Mouse (Mus musculus) small intestine, adult 10 weeks (tissue): ENCODE results near the gene Olfr531. TPM values are rescaled to one million over a fixed set of nuclear protein-coding genes. Genes with fewer than 3 reads are reported as not detected.

Experiments used
- polyA plus RNA-seq: library from polyadenylated mRNA; stranded (reverse); fragments of 350-450 nt; fragmentation: Illumina TruSeq; extraction: RNeasy Lipid Tissue Mini Kit (QIAGEN cat#74804); gene quantifications from one replicate; pipeline ENCODE4 v1.2.3, GENCODE M21; 2014; ENCODE audit warnings: low replicate concordance

Gene Olfr531
- not detected for polyA plus RNA-seq

GRCm38 (mm10) chr7:140402818-140403217 lies at the start of gene Olfr531:
Gene Olfr531, minus strand, starts transcription at chr7:140402918.

GRCm38 (mm10) chr7:140421539-140421938 lies 18.8 kb upstream of the Olfr531 start, which contains the start of gene Olfr532:
Gene Olfr532, minus strand, starts transcription at chr7:140421639.

GRCm38 (mm10) chr7:140376231-140376630 lies 26.5 kb downstream of the Olfr531 start, which contains the start of gene Olfr530:
Gene Olfr530, minus strand, starts transcription at chr7:140376331.

GRCm38 (mm10) chr7:140361571-140361970 lies 41.1 kb downstream of the Olfr531 start, which contains the start of gene Olfr60:
Gene Olfr60, minus strand, starts transcription at chr7:140361671.

Other genes with a start within 250 kb of the Olfr531 start
- 0.11 TPM for gene Sprn, start 248.0 kb downstream of the Olfr531 start, polyA plus RNA-seq
- not detected for gene Olfr522, start 238.2 kb downstream of the Olfr531 start, polyA plus RNA-seq
- not detected for gene Olfr523, start 229.7 kb downstream of the Olfr531 start, polyA plus RNA-seq
- gene Olfr524, start 197.0 kb downstream of the Olfr531 start, polyA plus RNA-seq, result not detected
- gene Cd163l1, start 184.7 kb downstream of the Olfr531 start, polyA plus RNA-seq, result not detected
- gene 5830411N06Rik, start 155.6 kb downstream of the Olfr531 start, polyA plus RNA-seq, result not detected
- not detected for gene Olfr525, start 82.1 kb downstream of the Olfr531 start, polyA plus RNA-seq
- gene Olfr527, start 68.9 kb downstream of the Olfr531 start, polyA plus RNA-seq, result not detected
- 0.33 TPM for gene Olfr60, start 41.2 kb downstream of the Olfr531 start, polyA plus RNA-seq
- not detected for gene Olfr530, start 26.6 kb downstream of the Olfr531 start, polyA plus RNA-seq
- gene Olfr532, start 18.7 kb upstream of the Olfr531 start, polyA plus RNA-seq, result not detected
- gene Olfr533, start 60.5 kb upstream of the Olfr531 start, polyA plus RNA-seq, result not detected
- gene Olfr535, start 81.3 kb upstream of the Olfr531 start, polyA plus RNA-seq, result not detected
- gene Olfr536, start 104.5 kb upstream of the Olfr531 start, polyA plus RNA-seq, result not detected
- not detected for gene Olfr538, start 165.0 kb upstream of the Olfr531 start, polyA plus RNA-seq
- gene Olfr46, start 198.4 kb upstream of the Olfr531 start, polyA plus RNA-seq, result not detected
- not detected for gene Olfr61, start 226.1 kb upstream of the Olfr531 start, polyA plus RNA-seq
- gene Olfr53, start 243.5 kb upstream of the Olfr531 start, polyA plus RNA-seq, result not detected